Mouse (Mus musculus): ENCODE measurements at regions not wholly inside any gene's neighbourhood (a gene's known extent, or its start where the extent isn't known, plus 50 kb on each side); places are given as distances from the start of the nearest gene placed in this dataset.
"Not testable (repeated sequence)": the region's sequence is repeated elsewhere in the genome, so short reads cannot be mapped to it uniquely, and the experiment has no call there.

DNA sequence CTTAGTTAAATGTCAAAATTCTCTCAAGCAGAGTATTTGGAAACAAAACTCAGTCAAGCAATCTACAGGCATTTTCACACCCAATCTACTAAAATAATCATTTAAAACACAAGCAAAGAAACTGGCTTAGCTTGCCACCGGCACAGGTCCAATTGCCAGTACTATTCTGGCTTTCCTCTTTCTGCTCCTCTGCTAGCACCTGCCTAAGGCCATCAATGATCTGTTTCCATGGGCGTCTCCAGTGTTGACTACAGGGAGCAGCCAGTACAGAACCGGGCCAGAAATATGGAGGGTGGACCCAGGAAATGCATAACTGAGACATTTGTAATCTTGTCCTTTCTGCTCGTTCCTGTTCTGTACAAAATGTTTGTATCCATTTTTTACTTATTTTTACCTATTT is 96.4 kb upstream of the C6 start:
- no peak for DNase-seq (ENCODE audit: low spot score)

DNA sequence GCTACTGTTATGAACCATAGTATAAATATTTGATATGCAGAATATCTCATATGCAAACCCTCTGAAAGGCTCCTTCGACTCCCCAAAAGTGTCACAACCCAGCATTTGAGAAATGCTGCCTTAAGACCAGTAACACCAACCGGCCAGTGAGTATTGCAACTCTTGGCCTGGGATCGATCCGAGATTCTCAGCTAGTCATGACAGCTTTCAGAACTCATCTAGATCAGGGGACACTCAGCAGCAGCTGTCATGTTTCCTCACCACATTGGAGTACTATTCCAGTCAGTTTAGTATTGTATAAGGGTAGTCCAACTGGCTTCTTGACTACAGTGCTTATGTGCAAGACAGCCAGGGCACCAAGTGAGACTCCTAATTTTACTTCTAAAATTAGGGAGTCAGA is 85.3 kb upstream of the C6 start:
- Histone ChIP-seq H3K4me1 (replicated peaks; ENCODE audit: control insufficient read depth, insufficient read depth, low read length) (peaks cover 3% of the 10 kb centered on the region; the same call in 1 of the 2 replicates), H3K4me2 (ENCODE audit: low read depth, low read length, severe bottlenecking) (no peak overlapping the region), H3K27me3 (ENCODE audit: control insufficient read depth, insufficient read depth, low read length) (no peaks in the 10 kb centered on the region), H3K4me3 (ENCODE audit: low read depth, low read length) (no peak overlapping the region), H3K9me3 (ENCODE audit: control insufficient read depth, low read length) (no peaks in the 10 kb centered on the region), H3K9ac (ENCODE audit: low read length) (no peak overlapping the region), H3K36me3 (ENCODE audit: control insufficient read depth, insufficient read depth, low read length) (no peaks in the 10 kb centered on the region), H3K27ac (ENCODE audit: low read depth, low read length) (no peak overlapping the region)
- 95% methylated on average over 4 of the region's 4 CpGs for WGBS
- DNase-seq (ENCODE audit: low spot score), result no peak
- ATAC-seq (replicated peaks; ENCODE audit: low FRiP score), result no peak

More for the DNA sequence above, 96.4 kb upstream of the C6 start:
- H3K4me3 ChIP-seq (ENCODE audit: low read depth, low read length), result no peak overlapping the region
- no peaks in the 10 kb centered on the region for H3K9me3 ChIP-seq (ENCODE audit: control insufficient read depth, low read length)
- no peaks in the 10 kb centered on the region for H3K27me3 ChIP-seq (ENCODE audit: control insufficient read depth, insufficient read depth, low read length)
- no peak for ATAC-seq (replicated peaks; ENCODE audit: low FRiP score)
- no peak overlapping the region for H3K9ac ChIP-seq (ENCODE audit: low read length)
- H3K27ac ChIP-seq (ENCODE audit: low read depth, low read length), result no peak overlapping the region
- H3K36me3 ChIP-seq (ENCODE audit: control insufficient read depth, insufficient read depth, low read length), result no peaks in the 10 kb centered on the region
- no peaks in the 10 kb centered on the region for H3K4me1 ChIP-seq (replicated peaks; ENCODE audit: control insufficient read depth, insufficient read depth, low read length)
- 86% methylated on average over 4 of the region's 4 CpGs for WGBS
- no peak overlapping the region for H3K4me2 ChIP-seq (ENCODE audit: low read depth, low read length, severe bottlenecking)

DNA sequence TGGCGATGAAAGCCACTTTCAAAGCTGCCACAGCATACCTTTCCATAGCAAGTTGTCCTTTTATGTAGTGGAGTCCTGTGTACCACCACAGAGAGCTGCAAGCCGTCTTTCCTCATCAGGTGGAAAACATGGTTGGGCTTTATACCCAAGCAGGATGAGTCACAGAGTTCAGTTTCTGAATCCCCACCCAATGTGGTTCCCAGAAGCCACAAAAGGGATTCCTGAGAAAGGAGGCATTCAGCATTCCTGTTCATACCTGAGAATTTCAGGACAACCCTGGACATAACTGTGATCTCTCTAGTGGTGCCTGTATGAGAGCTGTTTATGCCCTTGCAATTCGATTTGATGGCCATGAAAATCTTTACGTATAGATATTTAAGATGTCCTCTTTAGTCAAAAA is 84.1 kb upstream of the C6 start:
- 59% methylated on average over 4 of the region's 4 CpGs for WGBS
- H3K9me3 ChIP-seq (ENCODE audit: control insufficient read depth, low read length), result no peaks in the 10 kb centered on the region
- ATAC-seq (replicated peaks; ENCODE audit: low FRiP score) (no peak), DNase-seq (ENCODE audit: low spot score) (no peak)
- H3K9ac ChIP-seq (ENCODE audit: low read length), result no peak overlapping the region
- peaks cover 3% of the 10 kb centered on the region; the same call in 1 of the 2 replicates for H3K4me1 ChIP-seq (replicated peaks; ENCODE audit: control insufficient read depth, insufficient read depth, low read length)
- no peak overlapping the region for H3K4me2 ChIP-seq (ENCODE audit: low read depth, low read length, severe bottlenecking)
- H3K27me3 ChIP-seq (ENCODE audit: control insufficient read depth, insufficient read depth, low read length), result no peaks in the 10 kb centered on the region
- H3K36me3 ChIP-seq (ENCODE audit: control insufficient read depth, insufficient read depth, low read length), result no peaks in the 10 kb centered on the region
- no peak overlapping the region for H3K27ac ChIP-seq (ENCODE audit: low read depth, low read length)
- H3K4me3 ChIP-seq (ENCODE audit: low read depth, low read length), result no peak overlapping the region

DNA sequence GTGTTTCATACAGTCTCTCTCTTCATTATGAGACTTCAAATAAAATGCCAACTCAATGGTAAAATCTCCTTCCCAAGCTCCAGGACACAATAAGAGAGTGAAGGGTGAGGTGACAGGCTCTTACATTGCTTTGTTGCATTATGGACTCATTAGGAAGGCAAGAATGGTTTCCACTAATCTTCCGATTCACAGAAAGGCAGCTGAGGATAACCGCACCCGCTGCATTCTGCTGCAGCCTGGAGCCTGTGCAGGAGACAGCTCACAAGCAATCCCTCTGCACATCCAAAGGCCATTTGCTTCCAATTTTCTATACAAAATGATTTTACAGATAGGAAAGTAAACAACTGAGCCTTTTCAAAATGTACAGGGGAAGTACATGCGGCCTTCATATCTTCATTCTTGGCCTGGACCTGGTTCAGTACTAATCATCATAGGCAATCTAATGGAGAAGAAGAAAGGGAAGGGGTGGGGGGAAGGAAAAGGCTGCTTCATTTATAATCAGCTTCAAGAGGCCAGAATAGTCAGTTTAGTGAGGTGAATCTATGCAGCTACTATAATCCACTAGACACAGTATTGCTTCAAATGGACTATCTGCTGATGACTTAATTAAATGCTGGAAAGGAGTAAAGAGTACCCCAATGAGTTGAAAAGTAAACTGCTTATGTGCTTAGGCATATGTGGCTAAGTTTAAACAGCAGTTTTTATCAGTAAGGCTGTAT is 82.9 kb upstream of the C6 start:
- H3K9me3 ChIP-seq (ENCODE audit: control insufficient read depth, low read length), result no peaks in the 10 kb centered on the region
- H3K9ac ChIP-seq (ENCODE audit: low read length), result no peak overlapping the region
- no peaks in the 10 kb centered on the region for H3K27me3 ChIP-seq (ENCODE audit: control insufficient read depth, insufficient read depth, low read length)
- ATAC-seq (replicated peaks; ENCODE audit: low FRiP score) (peak; percentile 88), DNase-seq (ENCODE audit: low spot score) (peak; percentile 64)
- H3K36me3 ChIP-seq (ENCODE audit: control insufficient read depth, insufficient read depth, low read length), result no peaks in the 10 kb centered on the region
- H3K4me1 ChIP-seq (replicated peaks; ENCODE audit: control insufficient read depth, insufficient read depth, low read length), result peaks cover 3% of the 10 kb centered on the region; the same call in 1 of the 2 replicates
- H3K27ac ChIP-seq (ENCODE audit: low read depth, low read length), result peak overlapping the region; percentile 37; the same call in 1 of the 2 replicates
- no peak overlapping the region for H3K4me3 ChIP-seq (ENCODE audit: low read depth, low read length)
- no peak overlapping the region; the same call in 1 of the 2 replicates for H3K4me2 ChIP-seq (ENCODE audit: low read depth, low read length, severe bottlenecking)
- WGBS, result 26% methylated on average over 4 of the region's 4 CpGs

GRCm38 (mm10) chr15:4648626-4649025 is 78.3 kb upstream of the C6 start:
- Histone ChIP-seq H3K9me3 (ENCODE audit: control insufficient read depth, low read length) (no peaks in the 10 kb centered on the region), H3K27me3 (ENCODE audit: control insufficient read depth, insufficient read depth, low read length) (no peaks in the 10 kb centered on the region), H3K27ac (ENCODE audit: low read depth, low read length) (no peak overlapping the region), H3K9ac (ENCODE audit: low read length) (no peak overlapping the region), H3K4me3 (ENCODE audit: low read depth, low read length) (no peak overlapping the region), H3K4me1 (replicated peaks; ENCODE audit: control insufficient read depth, insufficient read depth, low read length) (peaks cover 3% of the 10 kb centered on the region; the same call in 1 of the 2 replicates), H3K36me3 (ENCODE audit: control insufficient read depth, insufficient read depth, low read length) (no peaks in the 10 kb centered on the region), H3K4me2 (ENCODE audit: low read depth, low read length, severe bottlenecking) (no peak overlapping the region)
- WGBS, result 81% methylated on average over 4 of the region's 4 CpGs
- ATAC-seq (replicated peaks; ENCODE audit: low FRiP score) (no peak), DNase-seq (ENCODE audit: low spot score) (no peak)

DNA sequence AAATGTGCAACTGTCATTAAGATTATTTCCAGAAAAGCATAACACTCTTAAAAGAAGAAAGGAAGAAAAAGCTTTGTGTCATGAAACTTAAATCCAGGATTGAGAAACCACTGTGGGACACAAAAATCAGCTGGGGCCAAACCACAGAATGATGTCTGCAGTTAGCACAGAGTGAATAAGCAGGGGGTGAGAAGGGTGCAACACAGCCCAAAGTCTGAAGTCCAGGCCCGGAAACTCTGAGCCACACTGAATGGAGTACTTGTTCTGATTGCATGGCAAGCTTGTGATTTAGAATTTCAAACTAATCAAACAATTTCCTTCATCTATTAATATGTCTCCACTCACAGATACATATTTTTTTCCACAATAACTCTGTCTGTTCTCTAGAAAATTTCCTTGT is 73.3 kb upstream of the C6 start:
- H3K4me1 ChIP-seq (replicated peaks; ENCODE audit: control insufficient read depth, insufficient read depth, low read length), result no peaks in the 10 kb centered on the region
- DNase-seq (ENCODE audit: low spot score), result no peak
- 96% methylated on average over 1 of the region's 1 CpGs for WGBS
- H3K4me2 ChIP-seq (ENCODE audit: low read depth, low read length, severe bottlenecking), result no peak overlapping the region
- H3K27me3 ChIP-seq (ENCODE audit: control insufficient read depth, insufficient read depth, low read length), result no peaks in the 10 kb centered on the region
- no peaks in the 10 kb centered on the region for H3K9me3 ChIP-seq (ENCODE audit: control insufficient read depth, low read length)
- H3K9ac ChIP-seq (ENCODE audit: low read length), result no peak overlapping the region
- H3K4me3 ChIP-seq (ENCODE audit: low read depth, low read length), result no peak overlapping the region
- ATAC-seq (replicated peaks; ENCODE audit: low FRiP score), result no peak
- H3K27ac ChIP-seq (ENCODE audit: low read depth, low read length), result no peak overlapping the region
- no peaks in the 10 kb centered on the region for H3K36me3 ChIP-seq (ENCODE audit: control insufficient read depth, insufficient read depth, low read length)

- H3K27ac ChIP-seq (ENCODE audit: low read depth, low read length); H3K4me1 ChIP-seq (replicated peaks; ENCODE audit: control insufficient read depth, insufficient read depth, low read length); ATAC-seq (replicated peaks; ENCODE audit: low FRiP score); H3K4me2 ChIP-seq (ENCODE audit: low read depth, low read length, severe bottlenecking); H3K36me3 ChIP-seq (ENCODE audit: control insufficient read depth, insufficient read depth, low read length); H3K9ac ChIP-seq (ENCODE audit: low read length); H3K4me3 ChIP-seq (ENCODE audit: low read depth, low read length); H3K27me3 ChIP-seq (ENCODE audit: control insufficient read depth, insufficient read depth, low read length); DNase-seq (ENCODE audit: low spot score); H3K9me3 ChIP-seq (ENCODE audit: control insufficient read depth, low read length): not testable (repeated sequence)
- 96% methylated on average over 7 of the region's 9 CpGs for WGBS
Measured at GRCm38 (mm10) chr15:4672859-4673258, 54.1 kb upstream of the C6 start.

Data from forebrain, embryonic 11.5 days (tissue).